Mouse (Mus musculus): ENCODE measurements around the gene Pigt.
A peak's percentile ranks its signal among the peaks of the same experiment; 100 is the strongest.

GRCm38 (mm10) chr2:164486258-164487114 is 10.8 kb upstream of the Pigt start:
- no peak for TF ChIP-seq CTCF (IDR thresholded peaks at IDR 0.05; ENCODE audit: extremely low read depth, insufficient read depth, low read length)
- 0 out of 2 replicates have a peak, but pooled peaks have one; percentile 8 for TF ChIP-seq POLR2A (IDR thresholded peaks at IDR 0.05; ENCODE audit: extremely low read depth, insufficient read depth, low read length)

Data from cortical plate, adult 2 months (tissue).